Mouse (Mus musculus) layer of hippocampus, adult 9-11 months (tissue): ENCODE data around the gene Aox4.

ENCODE experiments used
- DNase-seq: peaks from one replicate; pipeline ENCODE4 v3.0.0; 2022

Gene Aox4

GRCm38 (mm10) chr1:58210203-58210602 lies at the start of gene Aox4:
Gene Aox4, plus strand, starts transcription at chr1:58210397.
- DNase-seq = peak; percentile 29

GRCm38 (mm10) chr1:58169893-58170292 lies 40.3 kb upstream of the Aox4 start:
- DNase-seq = no peak

DNA sequence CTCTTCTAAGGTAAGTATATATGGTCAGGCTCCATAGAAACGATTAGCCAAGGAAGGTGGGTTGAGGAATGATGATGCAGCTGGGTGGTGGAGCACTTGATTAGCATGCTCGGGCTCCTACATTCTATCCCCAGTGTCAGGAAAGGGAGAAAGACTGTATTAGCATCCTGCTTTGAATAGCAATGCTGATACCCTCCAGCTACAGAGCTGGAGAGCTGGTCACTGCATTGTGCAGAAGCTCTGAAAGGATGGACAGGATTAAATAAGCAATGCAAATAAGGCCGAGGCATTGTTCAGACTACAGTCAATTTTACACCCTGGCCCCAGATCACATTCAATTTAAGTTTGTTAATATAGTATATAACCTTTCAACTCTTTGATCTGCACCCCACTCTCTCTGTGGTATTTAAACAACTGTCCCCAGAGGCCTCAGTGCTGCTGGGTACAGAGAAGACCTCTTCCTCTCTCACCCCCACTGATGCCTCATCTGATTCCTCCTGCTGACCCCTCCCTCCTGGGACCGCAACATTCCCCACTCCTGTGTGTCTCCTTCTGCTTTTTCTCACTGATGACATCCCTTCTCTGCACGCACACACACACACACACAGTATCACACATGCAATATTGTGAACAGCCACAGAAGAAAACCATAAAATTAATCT lies 21.6 kb upstream of the Aox4 start:
- no peak for DNase-seq

DNA sequence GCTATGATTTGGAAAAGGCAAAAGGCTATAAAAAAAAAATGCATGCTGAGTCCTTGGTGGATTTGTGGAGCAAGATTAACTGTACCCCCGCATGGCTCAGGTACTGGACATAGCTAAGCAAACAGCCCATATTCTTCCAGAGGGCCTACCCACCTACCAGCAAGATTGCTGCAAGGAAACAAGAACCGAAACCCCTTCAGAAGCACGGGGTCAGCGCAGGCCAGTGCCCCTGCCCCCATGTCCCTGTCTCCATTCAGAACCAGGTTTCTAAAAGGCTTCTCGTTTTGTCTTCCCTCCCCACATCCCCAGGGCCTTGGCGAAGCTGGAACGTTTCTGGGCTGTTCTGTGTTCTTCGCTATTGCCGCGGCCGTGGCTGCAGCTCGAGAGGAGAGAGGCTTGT lies 15.9 kb upstream of the Aox4 start:
- DNase-seq = no peak

- DNase-seq = no peak
Observed at GRCm38 (mm10) chr1:58194988-58195387, 15.2 kb upstream of the Aox4 start.

- DNase-seq = no peak
Observed at GRCm38 (mm10) chr1:58195541-58195940, 14.7 kb upstream of the Aox4 start.

- no peak for DNase-seq
Observed at GRCm38 (mm10) chr1:58197023-58197422, 13.2 kb upstream of the Aox4 start.

GRCm38 (mm10) chr1:58198386-58198785 lies 11.8 kb upstream of the Aox4 start:
- DNase-seq = no peak

DNA sequence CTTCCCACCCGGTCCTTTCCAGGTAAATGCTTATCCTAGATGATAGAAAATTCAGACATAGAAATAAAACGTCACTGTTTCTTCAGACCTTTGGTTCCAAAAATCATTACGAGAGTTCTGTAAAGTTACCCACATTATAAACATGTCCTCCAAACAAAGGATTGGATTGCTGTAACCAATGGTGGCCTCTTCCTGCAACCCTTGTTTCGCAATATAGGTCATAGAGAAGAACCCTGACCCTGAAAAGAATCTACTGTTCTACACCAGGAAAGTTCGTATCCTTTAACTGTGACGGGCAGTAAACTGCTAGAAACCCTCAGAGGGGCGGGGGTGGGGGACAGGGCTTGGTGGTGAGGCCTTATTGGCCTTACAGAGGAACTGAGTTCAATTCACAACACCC lies 2.6 kb downstream of the Aox4 start:
- DNase-seq = no peak

DNA sequence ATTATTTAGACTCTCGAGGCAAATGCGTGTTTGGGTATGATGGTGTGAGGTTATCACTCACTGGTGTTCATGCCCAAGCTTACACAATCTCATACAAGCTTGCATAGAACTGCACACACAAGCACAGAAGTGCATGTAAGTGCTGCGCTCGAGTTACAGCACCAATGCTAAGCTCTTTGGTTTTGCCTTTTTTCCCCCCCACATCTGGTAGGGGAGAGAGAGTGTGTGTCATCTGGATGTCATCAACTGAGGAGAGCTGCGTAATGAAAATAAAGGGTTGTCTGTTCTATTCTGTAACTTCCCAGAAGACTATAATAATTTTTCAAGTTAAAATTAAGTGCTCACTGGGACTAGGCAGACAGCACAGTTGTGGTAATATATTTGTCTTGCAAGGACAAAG lies 3.6 kb downstream of the Aox4 start:
- no peak for DNase-seq

GRCm38 (mm10) chr1:58215353-58215752 lies 5.2 kb downstream of the Aox4 start:
- no peak for DNase-seq

- DNase-seq = no peak
Observed at GRCm38 (mm10) chr1:58215956-58216532, 5.8 kb downstream of the Aox4 start.

DNA sequence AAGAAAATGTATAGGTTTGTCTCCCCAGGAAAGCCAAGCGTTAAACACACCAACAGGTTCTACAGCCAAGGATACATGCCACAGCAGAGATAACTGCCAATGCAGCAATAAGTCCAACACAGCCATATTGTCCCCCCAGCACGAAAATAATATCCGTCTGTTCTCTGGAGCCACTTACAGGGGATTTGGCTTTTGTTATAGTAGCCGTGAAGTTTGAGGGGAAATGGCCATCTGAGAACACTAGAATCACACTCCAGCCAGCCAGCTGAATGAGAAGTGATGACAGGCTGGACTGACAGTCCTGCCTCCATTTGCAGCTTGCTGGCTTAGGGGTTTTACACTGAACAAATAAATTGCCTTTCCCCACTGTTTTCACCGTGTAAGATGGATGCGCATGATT lies 10.9 kb downstream of the Aox4 start:
- DNase-seq = no peak

GRCm38 (mm10) chr1:58221879-58222278 lies 11.7 kb downstream of the Aox4 start:
- DNase-seq = no peak

DNA sequence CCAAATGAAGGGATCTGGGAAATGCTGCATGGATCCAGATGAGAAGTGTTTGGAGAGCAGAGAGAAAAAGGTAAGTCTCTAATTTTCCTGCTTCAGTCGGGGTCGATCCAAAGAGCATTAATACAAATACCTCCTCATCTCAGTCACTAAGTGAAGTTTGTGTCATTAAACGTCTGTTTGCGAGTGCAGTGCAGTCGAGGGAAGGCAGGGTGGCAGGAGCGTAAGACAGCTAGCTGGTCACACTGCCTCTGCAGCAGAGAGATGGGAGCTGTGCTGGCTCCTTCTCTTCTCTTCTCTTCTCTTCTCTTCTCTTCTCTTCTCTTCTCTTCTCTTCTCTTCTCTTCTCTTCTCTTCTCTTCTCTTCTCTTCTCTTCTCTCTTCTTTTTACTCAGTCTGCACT lies 17.9 kb downstream of the Aox4 start:
- DNase-seq = no peak

- no peak for DNase-seq
Observed at GRCm38 (mm10) chr1:58228916-58229315, 18.7 kb downstream of the Aox4 start.

- DNase-seq = no peak
Observed at GRCm38 (mm10) chr1:58229774-58230173, 19.6 kb downstream of the Aox4 start.

- no peak for DNase-seq
Observed at GRCm38 (mm10) chr1:58230542-58230941, 20.3 kb downstream of the Aox4 start.

DNA sequence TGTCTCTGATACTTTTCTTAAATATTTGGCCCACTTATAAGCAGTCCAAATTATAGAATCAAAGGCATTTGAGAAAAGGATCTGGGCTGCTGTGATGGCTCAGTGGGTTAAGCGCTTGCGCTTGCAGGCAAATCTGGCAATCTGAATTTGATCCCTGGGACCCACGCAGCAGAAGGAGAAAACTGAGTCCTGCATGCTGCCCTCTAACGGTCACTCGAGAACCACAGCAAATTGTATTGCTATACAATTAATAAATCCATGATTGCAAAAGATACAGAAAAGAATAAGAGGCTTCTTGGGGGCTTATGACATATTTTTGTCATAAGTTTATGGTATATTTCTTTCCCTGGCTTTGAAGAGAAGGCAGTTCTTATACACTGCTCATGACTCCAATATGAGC lies 25.2 kb downstream of the Aox4 start:
- no peak for DNase-seq

GRCm38 (mm10) chr1:58237527-58238299 lies 27.5 kb downstream of the Aox4 start:
- DNase-seq = no peak

DNA sequence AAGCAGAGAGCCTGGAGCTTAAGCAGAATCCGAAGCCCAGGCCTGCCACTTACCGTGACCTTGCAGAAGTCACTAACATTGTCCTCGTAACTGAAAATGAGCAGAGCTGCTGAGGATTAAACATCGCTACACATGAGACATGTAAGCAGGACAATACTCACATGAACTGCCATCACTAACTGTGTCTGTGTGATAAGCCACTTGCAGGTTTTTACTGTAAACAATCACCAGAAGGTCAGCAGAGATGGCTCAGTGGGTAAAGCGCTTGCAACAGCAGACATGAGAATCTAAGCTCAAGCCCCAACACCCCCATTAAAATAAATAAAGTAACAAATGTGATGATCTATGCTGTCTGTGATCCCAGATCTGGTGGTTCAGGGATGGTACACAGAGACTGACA lies 28.2 kb downstream of the Aox4 start:
- no peak for DNase-seq

- DNase-seq = no peak
Observed at GRCm38 (mm10) chr1:58238961-58239360, 28.8 kb downstream of the Aox4 start.

DNA sequence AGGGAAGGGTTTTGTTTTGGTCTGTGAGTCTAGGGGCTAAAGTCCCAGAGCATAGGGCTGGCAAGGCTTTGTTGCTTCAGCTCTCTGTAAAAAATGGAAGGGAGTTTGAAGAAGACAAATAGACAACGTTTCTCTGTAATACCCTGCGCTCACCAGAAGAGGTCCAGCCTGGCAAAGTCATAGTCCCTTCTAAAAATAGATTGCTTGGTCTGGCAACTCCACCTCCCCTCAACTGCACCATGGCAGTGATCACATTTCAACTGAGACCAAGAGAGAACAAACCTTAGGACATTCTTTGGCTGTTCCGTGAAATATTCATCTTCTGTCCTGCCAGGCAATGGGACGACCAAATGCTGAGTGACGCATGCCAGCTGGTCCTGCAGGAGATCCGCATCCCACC lies 30.1 kb downstream of the Aox4 start:
- DNase-seq = no peak

DNA sequence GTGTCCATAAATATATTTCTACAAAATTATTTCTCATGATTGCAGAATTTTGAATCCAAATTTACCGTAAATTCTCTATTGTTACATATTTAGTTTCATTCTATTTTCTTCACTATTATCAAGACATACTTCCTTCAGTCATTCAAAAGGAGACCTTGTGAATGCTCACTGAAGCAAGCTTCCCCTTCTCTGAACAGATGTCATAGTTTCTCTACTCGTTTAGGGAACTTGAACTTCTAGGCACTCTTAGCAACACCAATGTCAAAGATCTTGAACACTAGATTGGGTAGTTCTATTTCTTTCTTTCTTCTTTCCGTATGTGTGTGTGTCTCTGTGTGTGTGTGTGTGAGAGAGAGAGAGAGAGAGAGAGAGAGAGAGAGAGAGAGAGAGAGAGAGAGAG lies 34.3 kb downstream of the Aox4 start:
- no peak for DNase-seq
